Comparison of ENCODE assay signal across 8 mouse cellular contexts in the genomic region with DNA sequence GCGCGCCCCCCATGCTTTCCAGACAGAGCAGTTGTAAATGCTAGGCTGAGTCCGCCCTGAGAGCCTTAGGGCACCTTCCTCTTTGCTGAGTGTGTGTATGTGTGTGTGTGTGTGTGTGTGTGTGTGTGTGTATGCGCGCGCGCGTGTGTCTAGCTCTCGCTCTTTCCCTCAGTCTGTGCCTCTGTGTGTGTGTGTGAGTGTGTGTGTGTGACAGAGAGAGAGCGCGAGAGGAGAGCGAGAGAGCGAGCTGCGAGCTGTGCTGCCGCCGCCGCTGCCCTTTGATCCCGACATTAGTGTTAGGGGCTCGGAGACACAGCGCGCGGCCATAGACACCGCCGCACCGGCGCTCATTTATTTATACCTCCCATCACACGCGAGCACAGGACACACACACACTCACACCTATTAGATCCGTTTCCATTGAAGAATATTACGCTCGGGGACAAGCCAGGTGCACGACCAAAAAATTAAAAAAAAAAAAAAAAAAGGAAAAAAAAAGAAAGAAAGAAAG. TPM values are rescaled to one million over a fixed set of nuclear protein-coding genes. Genes with fewer than 3 reads are reported as not detected.
A peak's percentile ranks its signal among the peaks of the same experiment; 100 is the strongest.
DNase-seq lines count a peak whose midpoint lies in the region; ATAC-seq and TF ChIP-seq lines count a peak whose summit lies in the region.

A gene (plus strand): TSS at position 461 of the 511 bp plus-strand sequence.

- no peaks in the 10 kb centered on the region for H3K9me3 ChIP-seq in limb, embryonic 12.5 days
- H3K9me3 ChIP-seq in midbrain, embryonic 13.5 days = no peaks in the 10 kb centered on the region

- WGBS in limb, embryonic 12.5 days = under 1% methylated on average over 32 of the region's 32 CpGs
- 0% methylated on average over 26 of the region's 32 CpGs for WGBS in midbrain, embryonic 13.5 days
- under 1% methylated on average over 32 of the region's 32 CpGs for WGBS in small intestine, adult 2 months

- H3K4me2 ChIP-seq in limb, embryonic 12.5 days = peak within 1 kb of the TSS; percentile 80
- H3K4me2 ChIP-seq in midbrain, embryonic 13.5 days (replicated peaks) = peak within 1 kb of the TSS; percentile 88

- TF ChIP-seq POLR2A in small intestine, adult 2 months (IDR thresholded peaks at IDR 0.05; ENCODE audit: low read depth, low read length) = peak; percentile 67

- DNase-seq in adrenal gland, postnatal 10 days = peak; percentile 83
- peak; percentile 89 for DNase-seq in embryo, embryonic 9.5 days (ENCODE audit: extremely low spot score)
- DNase-seq in heart, adult 18-20 months = peak; percentile 77 to 85
- peak; percentile 77 for DNase-seq in kidney, adult 18-20 months
- no peak for DNase-seq in c-Kit-positive CD71-positive TER-119-positive erythroid progenitor cells, embryonic 14.5 days (ENCODE audit: low spot score)

- H3K36me3 ChIP-seq in limb, embryonic 12.5 days = no peaks in the 10 kb centered on the region
- no peaks in the 10 kb centered on the region for H3K36me3 ChIP-seq in midbrain, embryonic 13.5 days
- no peaks in the 10 kb centered on the region for H3K36me3 ChIP-seq in small intestine, adult 2 months (ENCODE audit: control insufficient read depth, insufficient read depth, low read length)

- H3K4me1 ChIP-seq in limb, embryonic 12.5 days (replicated peaks) = peaks cover 33% of the 10 kb centered on the region
- peaks cover 27% of the 10 kb centered on the region for H3K4me1 ChIP-seq in midbrain, embryonic 13.5 days (replicated peaks)
- no peaks in the 10 kb centered on the region for H3K4me1 ChIP-seq in small intestine, adult 2 months (ENCODE audit: control insufficient read depth, insufficient read depth, insufficient read length, low read length)

- peak within 1 kb of the TSS; percentile 89 for H3K4me3 ChIP-seq in limb, embryonic 12.5 days (replicated peaks)
- H3K4me3 ChIP-seq in midbrain, embryonic 13.5 days (replicated peaks) = peak within 1 kb of the TSS; percentile 64
- peak within 1 kb of the TSS; percentile 75 for H3K4me3 ChIP-seq in small intestine, adult 2 months (ENCODE audit: low read depth, low read length)

- no peaks in the 10 kb centered on the region for H3K27me3 ChIP-seq in limb, embryonic 12.5 days
- no peaks in the 10 kb centered on the region for H3K27me3 ChIP-seq in midbrain, embryonic 13.5 days
- no peaks in the 10 kb centered on the region for H3K27me3 ChIP-seq in small intestine, adult 2 months (ENCODE audit: control insufficient read depth, insufficient read depth, low read length)

- no peak for TF ChIP-seq CTCF in small intestine, adult 2 months (IDR thresholded peaks at IDR 0.05; ENCODE audit: extremely low read depth, insufficient read length, insufficient replicate concordance, low read depth, low read length)

- ATAC-seq in limb, embryonic 12.5 days (ENCODE audit: insufficient number of reproducible peaks, insufficient read depth, low FRiP score, low TSS enrichment, low read depth) = peak; percentile 54
- peak; percentile 82 for ATAC-seq in midbrain, embryonic 13.5 days

- peak within 1 kb of the TSS; percentile 100 for H3K9ac ChIP-seq in limb, embryonic 12.5 days (replicated peaks)
- peak within 1 kb of the TSS; percentile 90 for H3K9ac ChIP-seq in midbrain, embryonic 13.5 days (replicated peaks)

- H3K27ac ChIP-seq in limb, embryonic 12.5 days = peak within 1 kb of the TSS; percentile 100
- H3K27ac ChIP-seq in midbrain, embryonic 13.5 days = peak within 1 kb of the TSS; percentile 98
- H3K27ac ChIP-seq in small intestine, adult 2 months (ENCODE audit: insufficient read depth, low read depth, low read length) = peak within 1 kb of the TSS; percentile 81

RNA-seq across cellular contexts. Expression of the gene that starts here (rescaled TPM):
- 10 to 100 TPM; 13.1 to 22.4 TPM for total RNA-seq in adrenal gland, postnatal 10 days (2021)
- 10 to 100 TPM in 1 of 2 experiments, 1 to 10 TPM in 1; 9.4 to 10.6 TPM for total RNA-seq in heart, adult 18-20 months (2021)
- 13.3 and 13.7 TPM in 2 replicates for polyA plus RNA-seq in limb, embryonic 12.5 days (2016; fragmentation: Nextera tagmentation; extraction: Ambion mirVana)
- polyA plus RNA-seq in midbrain, embryonic 13.5 days (2015; fragmentation: Nextera tagmentation; extraction: Ambion mirVana) = 14.4 and 14.6 TPM in 2 replicates
- 9.8 and 16.9 TPM in 2 replicates for polyA plus RNA-seq in small intestine, adult 2 months (2012; rRNA removed)
